Mouse (Mus musculus): Measurements from ENCODE around the gene St3gal2.
"Not testable (repeated sequence)": the region's sequence is repeated elsewhere in the genome, so short reads cannot be mapped to it uniquely, and the experiment has no call there.

The St3gal2 gene

GRCm38 (mm10) chr8:110919341-110920031 is at the start of gene St3gal2:
St3gal2 (plus strand) TSS chr8:110919922.
- peak; percentile 87 for DNase-seq (ENCODE audit: low read depth)

- no peak for DNase-seq (ENCODE audit: low read depth)
Measured at GRCm38 (mm10) chr8:110870501-110870900, 49.2 kb upstream of the St3gal2 start.

GRCm38 (mm10) chr8:110877862-110878261 is 41.9 kb upstream of the St3gal2 start:
- DNase-seq (ENCODE audit: low read depth): no peak

- no peak for DNase-seq (ENCODE audit: low read depth)
Measured at GRCm38 (mm10) chr8:110881741-110882310, 37.9 kb upstream of the St3gal2 start.

GRCm38 (mm10) chr8:110883824-110884223 is 35.9 kb upstream of the St3gal2 start:
- no peak for DNase-seq (ENCODE audit: low read depth)

GRCm38 (mm10) chr8:110886634-110887033 is 33.1 kb upstream of the St3gal2 start:
- no peak for DNase-seq (ENCODE audit: low read depth)

- DNase-seq (ENCODE audit: low read depth): no peak
Measured at GRCm38 (mm10) chr8:110887551-110887950, 32.2 kb upstream of the St3gal2 start.

- no peak for DNase-seq (ENCODE audit: low read depth)
Measured at GRCm38 (mm10) chr8:110888441-110888840, 31.3 kb upstream of the St3gal2 start.

- no peak for DNase-seq (ENCODE audit: low read depth)
Measured at GRCm38 (mm10) chr8:110888860-110889259, 30.9 kb upstream of the St3gal2 start.

- DNase-seq (ENCODE audit: low read depth): no peak
Measured at GRCm38 (mm10) chr8:110889904-110890470, 29.7 kb upstream of the St3gal2 start.

- no peak for DNase-seq (ENCODE audit: low read depth)
Measured at GRCm38 (mm10) chr8:110892040-110892439, 27.7 kb upstream of the St3gal2 start.

- no peak for DNase-seq (ENCODE audit: low read depth)
Measured at GRCm38 (mm10) chr8:110892913-110893312, 26.8 kb upstream of the St3gal2 start.

- DNase-seq (ENCODE audit: low read depth): no peak
Measured at GRCm38 (mm10) chr8:110894851-110895250, 24.9 kb upstream of the St3gal2 start.

- no peak for DNase-seq (ENCODE audit: low read depth)
Measured at GRCm38 (mm10) chr8:110895254-110895653, 24.5 kb upstream of the St3gal2 start.

GRCm38 (mm10) chr8:110895812-110896211 is 23.9 kb upstream of the St3gal2 start:
- no peak for DNase-seq (ENCODE audit: low read depth)

- no peak for DNase-seq (ENCODE audit: low read depth)
Measured at GRCm38 (mm10) chr8:110897495-110897894, 22.2 kb upstream of the St3gal2 start.

GRCm38 (mm10) chr8:110901056-110901455 is 18.7 kb upstream of the St3gal2 start:
- DNase-seq (ENCODE audit: low read depth): no peak

- peak; percentile 79 for DNase-seq (ENCODE audit: low read depth)
Measured at GRCm38 (mm10) chr8:110901839-110902578, 17.7 kb upstream of the St3gal2 start, which contains the start of gene Fuk. Fuk (minus strand) TSS chr8:110902488.

GRCm38 (mm10) chr8:110902579-110902965 is 17.1 kb upstream of the St3gal2 start:
- no peak for DNase-seq (ENCODE audit: low read depth)

- DNase-seq (ENCODE audit: low read depth): no peak
Measured at GRCm38 (mm10) chr8:110905404-110905803, 14.3 kb upstream of the St3gal2 start.

GRCm38 (mm10) chr8:110906682-110907081 is 13.0 kb upstream of the St3gal2 start:
- no peak for DNase-seq (ENCODE audit: low read depth)

- DNase-seq (ENCODE audit: low read depth): not testable (repeated sequence)
Measured at GRCm38 (mm10) chr8:110909850-110910249, 9.9 kb upstream of the St3gal2 start.
